Mouse (Mus musculus): ENCODE measurements at regions not wholly inside any gene's neighbourhood (a gene's known extent, or its start where the extent isn't known, plus 50 kb on each side); places are given as distances from the start of the nearest gene placed in this dataset.

GRCm38 (mm10) chr2:28287210-28287860, 94.5 kb downstream of the Olfm1 start:
- H3K27ac ChIP-seq: no peak overlapping the region
- no peak overlapping the region for H3K9ac ChIP-seq
- 24% methylated on average over 10 of the region's 10 CpGs for WGBS
- H3K4me3 ChIP-seq (replicated peaks): no peak overlapping the region
- peak; percentile 43; the same call in 1 of the 2 replicates for ATAC-seq (ENCODE audit: insufficient read depth, low FRiP score, low read depth)
- H3K36me3 ChIP-seq: no peaks in the 10 kb centered on the region
- H3K27me3 ChIP-seq (replicated peaks): no peaks in the 10 kb centered on the region
- no peaks in the 10 kb centered on the region for H3K9me3 ChIP-seq
- H3K4me2 ChIP-seq: no peak overlapping the region
- H3K4me1 ChIP-seq: no peaks in the 10 kb centered on the region

GRCm38 (mm10) chr2:28289339-28289738, 96.5 kb downstream of the Olfm1 start:
- Histone ChIP-seq H3K27me3 (replicated peaks) (no peaks in the 10 kb centered on the region), H3K4me2 (no peak overlapping the region), H3K4me1 (no peaks in the 10 kb centered on the region), H3K27ac (no peak overlapping the region), H3K9ac (no peak overlapping the region), H3K4me3 (replicated peaks) (no peak overlapping the region), H3K9me3 (no peaks in the 10 kb centered on the region), H3K36me3 (no peaks in the 10 kb centered on the region)
- ATAC-seq (ENCODE audit: insufficient read depth, low FRiP score, low read depth): no peak
- WGBS: 76% methylated on average over 6 of the region's 6 CpGs

DNA sequence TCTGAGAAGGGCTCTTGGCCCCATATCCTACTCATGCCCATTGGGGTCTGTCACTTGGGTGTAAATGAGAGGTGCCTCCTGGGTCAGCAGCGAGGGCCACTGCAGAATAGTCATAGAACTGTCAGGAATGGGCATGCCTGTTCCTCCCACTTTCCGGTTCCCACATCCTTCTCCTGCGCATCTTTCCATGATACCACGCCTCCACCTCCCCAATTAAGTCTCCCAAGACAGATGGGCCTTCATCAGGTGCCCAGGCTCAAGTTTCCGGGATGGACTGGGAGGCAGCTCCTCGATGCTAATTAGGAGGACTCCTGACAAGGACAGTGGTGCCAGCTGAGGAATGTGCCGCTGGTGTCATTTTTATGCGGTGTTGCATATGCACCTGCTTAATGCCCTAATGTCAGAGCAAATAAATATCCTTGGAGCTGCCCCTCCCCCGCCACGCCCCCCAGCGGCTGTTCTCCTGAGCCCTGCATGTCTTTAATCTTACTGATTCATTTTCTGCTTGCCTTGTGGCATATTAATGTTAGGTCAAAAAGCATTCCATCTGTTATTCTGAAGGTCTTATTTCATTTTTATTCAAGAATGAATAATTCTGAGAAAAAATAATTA, 97.2 kb downstream of the Olfm1 start:
- ATAC-seq (ENCODE audit: insufficient read depth, low FRiP score, low read depth): no peak
- no peak overlapping the region for H3K9ac ChIP-seq
- H3K27me3 ChIP-seq (replicated peaks): no peaks in the 10 kb centered on the region
- H3K27ac ChIP-seq: no peak overlapping the region
- H3K4me2 ChIP-seq: no peak overlapping the region
- H3K36me3 ChIP-seq: no peaks in the 10 kb centered on the region
- no peak overlapping the region for H3K4me3 ChIP-seq (replicated peaks)
- WGBS: 60% methylated on average over 11 of the region's 11 CpGs
- no peaks in the 10 kb centered on the region for H3K9me3 ChIP-seq
- no peaks in the 10 kb centered on the region for H3K4me1 ChIP-seq

- Histone ChIP-seq H3K27me3 (replicated peaks) (no peaks in the 10 kb centered on the region), H3K4me1 (no peaks in the 10 kb centered on the region), H3K36me3 (no peaks in the 10 kb centered on the region), H3K27ac (no peak overlapping the region), H3K4me3 (replicated peaks) (no peak overlapping the region), H3K4me2 (no peak overlapping the region), H3K9me3 (no peaks in the 10 kb centered on the region), H3K9ac (no peak overlapping the region)
- ATAC-seq (ENCODE audit: insufficient read depth, low FRiP score, low read depth): no peak
- 28% methylated on average over 7 of the region's 7 CpGs for WGBS
Measured at GRCm38 (mm10) chr2:28294509-28294908, 101.7 kb downstream of the Olfm1 start.

GRCm38 (mm10) chr2:28296183-28296582, 103.4 kb downstream of the Olfm1 start:
- ATAC-seq (ENCODE audit: insufficient read depth, low FRiP score, low read depth): no peak
- WGBS: 72% methylated on average over 12 of the region's 12 CpGs

DNA sequence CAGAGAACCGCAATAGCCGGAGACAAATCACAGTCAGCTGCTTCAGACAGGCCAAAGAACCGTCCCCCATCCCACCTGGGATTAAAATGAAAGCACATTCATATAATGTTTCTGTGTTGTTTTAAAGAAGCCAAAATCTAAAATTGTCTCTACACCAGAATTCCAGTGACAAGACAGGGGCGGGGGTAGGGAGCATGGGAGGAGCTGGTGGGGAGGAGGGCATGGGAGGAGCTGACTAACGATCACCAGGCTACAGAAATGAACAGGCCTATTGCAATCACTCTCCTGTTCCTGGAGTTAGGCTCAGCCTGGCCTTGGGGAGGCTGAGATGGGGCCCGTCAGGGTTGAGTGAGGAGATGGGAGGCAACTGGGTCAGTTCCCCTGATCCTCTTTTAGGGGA, 105.9 kb downstream of the Olfm1 start:
- no peak overlapping the region for H3K4me2 ChIP-seq
- H3K27ac ChIP-seq: no peak overlapping the region
- ATAC-seq (ENCODE audit: insufficient read depth, low FRiP score, low read depth): no peak
- no peaks in the 10 kb centered on the region for H3K4me1 ChIP-seq
- WGBS: 48% methylated on average over 6 of the region's 6 CpGs
- H3K36me3 ChIP-seq: no peaks in the 10 kb centered on the region
- no peak overlapping the region for H3K4me3 ChIP-seq (replicated peaks)
- no peaks in the 10 kb centered on the region for H3K27me3 ChIP-seq (replicated peaks)
- H3K9me3 ChIP-seq: no peaks in the 10 kb centered on the region
- no peak overlapping the region for H3K9ac ChIP-seq

More at GRCm38 (mm10) chr2:28296183-28296582, 103.4 kb downstream of the Olfm1 start:
- Histone ChIP-seq H3K9ac (no peak overlapping the region), H3K4me1 (no peaks in the 10 kb centered on the region), H3K27ac (no peak overlapping the region), H3K36me3 (no peaks in the 10 kb centered on the region), H3K4me3 (replicated peaks) (no peak overlapping the region), H3K27me3 (replicated peaks) (no peaks in the 10 kb centered on the region), H3K9me3 (no peaks in the 10 kb centered on the region), H3K4me2 (no peak overlapping the region)

DNA sequence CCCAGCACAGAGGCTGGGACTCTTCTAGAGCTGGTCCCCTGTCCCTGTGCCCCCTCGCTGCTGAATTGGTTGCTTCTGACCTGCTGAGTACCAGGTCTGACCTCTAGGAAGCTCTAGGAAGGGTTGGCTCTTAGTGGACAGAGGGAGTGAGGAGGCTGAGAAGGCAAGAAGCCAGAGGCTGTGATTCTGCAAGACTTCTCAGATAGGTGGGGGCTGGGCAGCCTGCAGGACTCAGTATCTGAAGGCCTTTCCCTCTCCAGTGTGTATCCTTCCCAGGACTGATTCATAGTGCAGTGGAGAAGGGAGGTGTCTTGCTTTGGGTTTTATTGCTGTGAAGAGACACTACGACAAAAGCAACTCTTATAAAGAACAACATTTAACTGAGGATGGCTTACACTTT, 106.6 kb downstream of the Olfm1 start:
- Histone ChIP-seq H3K4me2 (no peak overlapping the region), H3K36me3 (no peaks in the 10 kb centered on the region), H3K4me1 (no peaks in the 10 kb centered on the region), H3K27me3 (replicated peaks) (no peaks in the 10 kb centered on the region), H3K4me3 (replicated peaks) (no peak overlapping the region), H3K9ac (no peak overlapping the region), H3K9me3 (no peaks in the 10 kb centered on the region), H3K27ac (no peak overlapping the region)
- ATAC-seq (ENCODE audit: insufficient read depth, low FRiP score, low read depth): no peak
- 87% methylated on average over 2 of the region's 2 CpGs for WGBS

DNA sequence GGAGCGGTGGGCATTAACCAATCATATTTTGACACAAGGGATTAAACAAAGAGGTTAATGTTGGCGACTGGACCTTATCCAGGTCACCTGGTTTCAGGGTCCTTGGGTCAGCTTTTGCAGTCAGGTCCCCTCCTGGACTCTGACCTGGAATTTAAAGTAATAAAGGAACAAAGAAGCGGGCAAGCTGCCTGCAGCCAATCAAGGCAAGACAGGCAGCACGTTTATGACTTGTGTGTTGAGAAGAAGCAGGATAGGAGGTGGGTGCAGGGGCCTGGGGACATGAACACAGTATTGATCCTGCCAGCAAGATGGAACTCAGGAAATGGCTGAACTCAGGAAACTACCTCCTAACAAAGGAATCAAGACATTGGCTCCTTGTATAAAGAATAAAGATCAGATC, 108.5 kb downstream of the Olfm1 start:
- H3K4me2 ChIP-seq: no peak overlapping the region
- no peaks in the 10 kb centered on the region for H3K36me3 ChIP-seq
- H3K4me3 ChIP-seq (replicated peaks): no peak overlapping the region
- no peaks in the 10 kb centered on the region for H3K9me3 ChIP-seq
- no peaks in the 10 kb centered on the region for H3K27me3 ChIP-seq (replicated peaks)
- no peak for ATAC-seq (ENCODE audit: insufficient read depth, low FRiP score, low read depth)
- no peaks in the 10 kb centered on the region for H3K4me1 ChIP-seq
- H3K27ac ChIP-seq: no peak overlapping the region
- no peak overlapping the region for H3K9ac ChIP-seq
- 43% methylated on average over 4 of the region's 4 CpGs for WGBS

GRCm38 (mm10) chr2:28303936-28304335, 111.1 kb downstream of the Olfm1 start:
- Histone ChIP-seq H3K4me1 (no peaks in the 10 kb centered on the region), H3K36me3 (no peaks in the 10 kb centered on the region), H3K9ac (no peak overlapping the region), H3K4me3 (replicated peaks) (no peak overlapping the region), H3K27me3 (replicated peaks) (no peaks in the 10 kb centered on the region), H3K9me3 (no peaks in the 10 kb centered on the region), H3K27ac (no peak overlapping the region), H3K4me2 (no peak overlapping the region)
- no peak for ATAC-seq (ENCODE audit: insufficient read depth, low FRiP score, low read depth)
- WGBS: 74% methylated on average over 5 of the region's 5 CpGs

- no peak for ATAC-seq (ENCODE audit: insufficient read depth, low FRiP score, low read depth)
- 8% methylated on average over 3 of the region's 3 CpGs for WGBS
Measured at GRCm38 (mm10) chr2:28304712-28305111, 111.9 kb downstream of the Olfm1 start.

DNA sequence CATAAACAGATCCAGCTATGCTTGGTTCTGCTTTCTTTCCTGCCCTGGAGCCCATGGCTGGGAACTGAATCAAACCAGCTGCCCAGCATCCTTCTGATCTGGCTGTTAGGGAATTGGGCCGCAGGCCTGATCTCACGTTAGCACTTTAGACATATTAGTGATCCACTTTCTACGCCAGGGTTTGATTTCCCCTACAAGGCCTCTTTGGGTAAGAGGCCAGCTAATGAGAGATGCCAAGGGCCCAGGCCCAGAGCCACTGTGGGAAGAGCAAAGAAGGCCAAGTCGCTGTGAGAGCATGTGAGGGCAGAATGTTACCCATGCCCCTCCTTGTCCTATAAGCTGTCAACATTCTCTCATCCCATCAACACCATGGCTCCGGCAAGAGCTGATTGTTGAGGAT, 116.3 kb downstream of the Olfm1 start:
- Histone ChIP-seq H3K36me3 (no peaks in the 10 kb centered on the region), H3K4me1 (no peaks in the 10 kb centered on the region), H3K27me3 (replicated peaks) (no peaks in the 10 kb centered on the region), H3K27ac (no peak overlapping the region), H3K9me3 (no peaks in the 10 kb centered on the region), H3K9ac (no peak overlapping the region), H3K4me3 (replicated peaks) (no peak overlapping the region), H3K4me2 (no peak overlapping the region)
- 81% methylated on average over 5 of the region's 5 CpGs for WGBS
- no peak for ATAC-seq (ENCODE audit: insufficient read depth, low FRiP score, low read depth)

More at GRCm38 (mm10) chr2:28304712-28305111, 111.9 kb downstream of the Olfm1 start:
- H3K9ac ChIP-seq: no peak overlapping the region
- no peaks in the 10 kb centered on the region for H3K9me3 ChIP-seq
- no peak overlapping the region for H3K4me3 ChIP-seq (replicated peaks)
- no peaks in the 10 kb centered on the region for H3K4me1 ChIP-seq
- no peak overlapping the region for H3K27ac ChIP-seq
- no peak overlapping the region for H3K4me2 ChIP-seq
- H3K36me3 ChIP-seq: no peaks in the 10 kb centered on the region
- no peaks in the 10 kb centered on the region for H3K27me3 ChIP-seq (replicated peaks)

- no peak overlapping the region for H3K9ac ChIP-seq
- no peak overlapping the region for H3K4me3 ChIP-seq (replicated peaks)
- H3K27me3 ChIP-seq (replicated peaks): no peaks in the 10 kb centered on the region
- ATAC-seq (ENCODE audit: insufficient read depth, low FRiP score, low read depth): no peak
- H3K27ac ChIP-seq: no peak overlapping the region
- no peaks in the 10 kb centered on the region for H3K36me3 ChIP-seq
- H3K9me3 ChIP-seq: no peaks in the 10 kb centered on the region
- WGBS: 82% methylated on average over 6 of the region's 6 CpGs
- H3K4me2 ChIP-seq: no peak overlapping the region
- no peaks in the 10 kb centered on the region for H3K4me1 ChIP-seq
Measured at GRCm38 (mm10) chr2:28312212-28312611, 119.4 kb downstream of the Olfm1 start.
